Mouse (Mus musculus) liver, adult 2 months (tissue): ENCODE results near the gene Calml3. TPM values are rescaled to one million over a fixed set of nuclear protein-coding genes. Genes with fewer than 3 reads are reported as not detected.
"Not testable (repeated sequence)": the region's sequence is repeated elsewhere in the genome, so short reads cannot be mapped to it uniquely, and the experiment has no call there.

Source experiments
- DNase-seq: peaks from one replicate; pipeline ENCODE4 v3.0.0-alpha.2; 2011; ENCODE audit warnings: low read depth, low spot score; ENCODE audit errors: extremely low read depth
- H3K27ac ChIP-seq: fragments of 200-500 bp; replicated peaks from 2 replicates; pipeline ENCODE4 v1.5.1; 2012; ENCODE audit warnings: low read depth, mild to moderate bottlenecking, control low read depth, inconsistent platforms, low read length; ENCODE audit not compliant: insufficient read depth
- H3K27me3 ChIP-seq: fragments of 200-500 bp; 2 replicates; pipeline ENCODE4 v1.6.1; 2012; ENCODE audit warnings: mild to moderate bottlenecking, moderate library complexity, low read length, inconsistent platforms; ENCODE audit not compliant: control insufficient read depth, insufficient read depth
- H3K36me3 ChIP-seq: fragments of 200-500 bp; 2 replicates; pipeline ENCODE4 v1.6.1; 2012; ENCODE audit warnings: low read length, inconsistent platforms; ENCODE audit not compliant: control insufficient read depth, insufficient read depth
- H3K4me1 ChIP-seq: fragments of 200-500 bp; 2 replicates; pipeline ENCODE4 v1.6.1; 2011; ENCODE audit warnings: low read length; ENCODE audit not compliant: control insufficient read depth, insufficient read depth
- H3K4me3 ChIP-seq: fragments of 200-500 bp; 2 replicates; pipeline ENCODE4 v1.5.1; 2011; ENCODE audit warnings: low read depth, mild to moderate bottlenecking, control low read depth, low read length, moderate library complexity; ENCODE audit not compliant: insufficient read depth
- H3K79me2 ChIP-seq: fragments of 200-500 bp; 2 replicates; pipeline ENCODE4 v1.6.1; 2012; ENCODE audit warnings: inconsistent platforms, mild to moderate bottlenecking, low read length, moderate library complexity; ENCODE audit not compliant: control insufficient read depth, insufficient read depth
- H3K9ac ChIP-seq: fragments of 200-500 bp; 2 replicates; pipeline ENCODE4 v1.6.1; 2012; ENCODE audit warnings: low read depth, mild to moderate bottlenecking, control low read depth, inconsistent platforms, low read length
- CTCF ChIP-seq: fragments of 200-500 bp; IDR thresholded peaks from 2 replicates; pipeline ENCODE4 v1.5.1; 2011; ENCODE audit warnings: low read depth, low read length, control low read depth
- POLR2A ChIP-seq: fragments of 200-500 bp; IDR thresholded peaks from 2 replicates; pipeline ENCODE4 v1.6.1; 2011; ENCODE audit warnings: low read length, control low read depth; ENCODE audit not compliant: insufficient read depth; ENCODE audit errors: extremely low read depth
- WGBS: fragments of 180-500 bp; shearing (Covaris S2); methylation state at CpG from one replicate; pipeline ENCODE4 v1.1.7; 2018; 5-methylcytosine and 5-hydroxymethylcytosine counted together
- polyA plus RNA-seq: library from polyadenylated mRNA; depleted of rRNA; stranded (reverse); fragments of >200 nt; gene quantifications from 2 replicates; pipeline ENCODE4 v1.2.3, GENCODE M21; 2012; rRNA removed
- total RNA-seq: library from RNA; depleted of rRNA; stranded (reverse); fragments of >200 nt; gene quantifications from 2 replicates; pipeline ENCODE4 v1.2.3, GENCODE M21; 2014; rRNA removed

Gene Calml3
- not detected in 2 replicates for total RNA-seq
- not detected in 2 replicates for polyA plus RNA-seq

GRCm38 (mm10) chr13:3804186-3804585 lies at the start of gene Calml3:
Gene Calml3 (minus strand): TSS chr13:3804316.
- WGBS = 92% methylated on average over 13 of the region's 13 CpGs
- Histone ChIP-seq H3K27ac (no peak within 1 kb of the TSS), H3K9ac (no peak within 1 kb of the TSS), H3K27me3 (no peaks in the 10 kb centered on the region), H3K4me1 (no peaks in the 10 kb centered on the region), H3K79me2 (no peaks in the 10 kb centered on the region), H3K36me3 (no peaks in the 10 kb centered on the region), H3K4me3 (no peak within 1 kb of the TSS)
- DNase-seq = no peak
- TF ChIP-seq CTCF (no peak), POLR2A (no peak)

GRCm38 (mm10) chr13:3850330-3850729 lies 46.2 kb upstream of the Calml3 start:
- no peaks in the 10 kb centered on the region for H3K4me1 ChIP-seq
- H3K4me3 ChIP-seq = no peak overlapping the region
- no peak overlapping the region for H3K27ac ChIP-seq
- no peaks in the 10 kb centered on the region for H3K79me2 ChIP-seq
- no peak overlapping the region for H3K9ac ChIP-seq
- no peaks in the 10 kb centered on the region for H3K27me3 ChIP-seq
- H3K36me3 ChIP-seq = no peaks in the 10 kb centered on the region
- 95% methylated on average over 1 of the region's 1 CpGs for WGBS
- DNase-seq = no peak
- TF ChIP-seq CTCF = no peak
- TF ChIP-seq POLR2A = no peak

GRCm38 (mm10) chr13:3840662-3841061 lies 36.5 kb upstream of the Calml3 start:
- H3K79me2 ChIP-seq, H3K27ac ChIP-seq, H3K9ac ChIP-seq, H3K36me3 ChIP-seq, H3K27me3 ChIP-seq, DNase-seq, H3K4me1 ChIP-seq, H3K4me3 ChIP-seq: not testable (repeated sequence)

GRCm38 (mm10) chr13:3837312-3837807 lies 33.2 kb upstream of the Calml3 start, which contains the start of gene Calm4:
Gene Calm4 (plus strand): TSS chr13:3837757.
- not testable (repeated sequence) for H3K36me3 ChIP-seq, H3K79me2 ChIP-seq, DNase-seq, H3K9ac ChIP-seq, H3K4me1 ChIP-seq, H3K27me3 ChIP-seq, H3K27ac ChIP-seq, H3K4me3 ChIP-seq

- not testable (repeated sequence) for H3K27me3 ChIP-seq, H3K9ac ChIP-seq, DNase-seq, H3K79me2 ChIP-seq, H3K4me3 ChIP-seq, H3K27ac ChIP-seq, H3K4me1 ChIP-seq, H3K36me3 ChIP-seq
These were observed 29.5 kb upstream of the Calml3 start for GRCm38 (mm10) chr13:3833644-3834043.

- H3K9ac ChIP-seq = no peak overlapping the region
- whole genome bisulfite sequencing = 44% methylated on average over 2 of the region's 2 CpGs
- no peaks in the 10 kb centered on the region for H3K4me1 ChIP-seq
- H3K36me3 ChIP-seq = no peaks in the 10 kb centered on the region
- no peak for TF ChIP-seq CTCF
- TF ChIP-seq POLR2A = no peak
- H3K4me3 ChIP-seq = no peak overlapping the region
- DNase-seq = no peak
- H3K27me3 ChIP-seq = no peaks in the 10 kb centered on the region
- no peak overlapping the region for H3K27ac ChIP-seq
- no peaks in the 10 kb centered on the region for H3K79me2 ChIP-seq
These were observed 28.3 kb upstream of the Calml3 start for GRCm38 (mm10) chr13:3832450-3832849.

GRCm38 (mm10) chr13:3831994-3832393 lies 27.9 kb upstream of the Calml3 start:
- Histone ChIP-seq H3K4me3 (no peak overlapping the region), H3K9ac (no peak overlapping the region), H3K79me2 (no peaks in the 10 kb centered on the region), H3K4me1 (no peaks in the 10 kb centered on the region), H3K27ac (no peak overlapping the region), H3K27me3 (no peaks in the 10 kb centered on the region), H3K36me3 (no peaks in the 10 kb centered on the region)
- DNase-seq = no peak
- TF ChIP-seq POLR2A = no peak
- no peak for TF ChIP-seq CTCF
- 77% methylated on average over 1 of the region's 1 CpGs for WGBS
